Mouse (Mus musculus) naive thymus-derived CD4-positive, alpha-beta T cell, adult 5 months (primary cell): Measurements from ENCODE around the gene Ermap. TPM values are rescaled to one million over a fixed set of nuclear protein-coding genes. Genes with fewer than 3 reads are reported as not detected.

ENCODE experiments used
- polyA plus RNA-seq: library from polyadenylated mRNA; unstranded; fragments of 100-300 nt; shearing (Covaris generic); gene quantifications from one replicate; pipeline ENCODE4 v1.2.1, GENCODE M21; 2017

Gene Ermap
- 0.42 TPM for polyA plus RNA-seq

DNA sequence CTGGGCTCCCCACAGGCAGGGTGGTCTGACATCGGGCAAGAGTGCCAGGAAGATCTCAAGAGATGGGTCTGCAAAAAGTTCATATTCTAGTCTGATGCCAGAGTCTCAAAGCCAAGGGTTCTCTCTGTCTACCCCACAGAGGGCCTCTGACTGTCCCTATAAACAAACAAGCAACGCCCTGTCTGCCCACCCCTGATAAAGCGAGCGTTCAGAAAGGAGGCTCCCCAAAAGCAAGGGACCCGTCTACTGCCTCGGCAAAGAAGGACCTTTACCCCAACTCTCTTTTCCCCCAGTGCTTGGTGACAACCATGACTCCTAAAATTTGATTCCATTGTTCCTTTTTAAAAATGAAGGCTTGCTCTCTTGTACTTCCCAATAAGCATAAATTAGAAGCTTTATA is at the start of gene Ermap:
Gene Ermap (minus strand): TSS at position 148 of the 400 bp plus-strand sequence.

DNA sequence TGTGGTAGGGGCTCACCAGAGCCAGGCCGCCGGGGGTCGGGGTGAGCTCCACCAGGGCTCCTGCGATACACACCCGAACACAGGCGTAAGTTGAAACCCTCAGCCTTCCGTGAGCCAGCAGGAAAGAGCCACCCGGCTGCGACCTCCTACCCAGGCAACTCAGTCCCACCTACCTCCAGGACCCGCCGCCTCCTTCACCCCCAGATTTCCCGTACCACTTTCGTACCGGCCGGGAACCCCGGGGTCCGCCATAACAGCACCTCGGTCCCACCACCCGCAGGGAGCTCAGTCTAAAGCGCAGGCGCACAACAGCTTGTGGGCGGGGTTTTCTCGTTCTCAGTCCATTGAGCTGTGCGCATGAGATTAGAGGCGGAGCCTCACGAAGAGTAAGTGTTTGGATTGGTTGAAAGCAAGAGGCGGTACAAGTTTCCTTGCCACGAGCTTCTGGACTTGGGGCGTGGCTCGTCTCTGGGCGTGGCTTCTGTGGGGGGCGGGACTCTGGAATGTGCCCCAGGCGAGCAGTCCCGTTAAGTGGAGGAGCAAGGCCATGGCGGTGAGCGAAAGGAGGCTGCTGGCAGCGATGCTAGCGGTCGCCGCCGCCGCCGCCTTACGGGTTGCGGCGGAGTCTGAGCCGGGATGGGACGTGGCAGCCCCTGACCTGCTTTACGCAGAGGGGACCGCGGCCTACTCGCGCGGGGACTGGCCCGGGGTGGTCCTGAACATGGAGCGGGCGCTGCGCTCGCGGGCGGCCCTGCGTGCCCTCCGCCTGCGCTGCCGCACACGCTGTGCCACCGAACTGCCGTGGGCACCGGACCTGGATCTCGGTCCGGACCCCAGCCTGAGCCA is 42.8 kb upstream of the Ermap start, which contains the start of the genes AU022252 and P3h1:
Gene AU022252 (minus strand): TSS at position 303 of the 846 bp plus-strand sequence.
Gene P3h1 (plus strand): TSS at position 506 of the 846 bp plus-strand sequence.

DNA sequence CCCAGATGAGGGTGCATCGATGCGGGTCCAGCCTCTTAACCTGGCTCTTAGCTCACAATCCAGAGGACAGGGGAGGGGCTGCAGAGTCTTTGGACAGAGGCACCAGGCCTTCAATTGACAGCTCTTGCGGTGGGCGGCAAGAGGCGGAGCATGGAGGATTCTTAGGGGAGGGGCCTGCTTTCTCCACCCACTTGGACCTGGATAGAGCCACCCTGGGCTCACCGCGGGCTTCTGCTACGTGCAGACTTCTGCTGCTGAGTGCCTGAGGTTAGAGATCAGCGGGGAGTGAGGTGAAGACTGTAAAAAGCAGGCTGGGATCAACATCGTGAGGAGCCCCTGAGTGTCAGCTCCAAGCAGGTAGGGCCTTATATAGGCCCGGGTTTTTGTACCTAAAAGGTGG is 28.4 kb upstream of the Ermap start, which contains the start of gene Tmem269:
Gene Tmem269 (minus strand): TSS at position 49 of the 400 bp plus-strand sequence.

DNA sequence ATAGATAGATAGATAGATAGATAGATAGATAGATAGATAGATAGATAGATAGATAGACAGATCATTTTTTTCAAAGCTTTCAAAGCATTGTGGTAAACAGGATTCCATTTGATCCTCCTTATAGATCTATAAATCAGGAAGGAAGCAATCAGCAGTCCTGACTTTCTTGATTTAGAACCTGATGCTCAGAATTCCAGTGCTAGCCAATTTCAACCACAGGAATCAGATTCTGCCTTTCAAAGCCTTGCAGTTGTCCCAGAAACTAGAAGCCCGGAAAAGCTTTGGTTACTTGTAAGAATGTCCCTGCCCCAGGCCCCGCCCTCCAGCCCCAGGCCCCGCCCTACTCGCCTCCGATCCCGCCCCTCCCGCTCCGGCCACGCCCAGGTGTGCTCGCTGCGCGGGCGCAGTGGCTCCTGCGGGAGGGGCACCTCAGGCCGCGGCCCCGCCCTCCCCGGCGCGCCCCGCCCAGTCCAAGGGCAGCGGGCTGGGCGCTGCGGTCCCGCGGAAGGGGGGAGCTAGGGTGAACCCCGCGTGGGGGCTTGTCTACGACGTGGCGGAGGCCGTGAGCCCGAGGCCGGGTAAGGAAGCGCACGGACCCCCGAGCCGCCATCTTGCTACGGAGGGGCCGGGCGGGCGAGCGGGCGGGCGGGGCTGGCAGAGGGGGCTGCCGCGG is 5.2 kb upstream of the Ermap start, which contains the start of gene Svbp:
Gene Svbp (plus strand): TSS at position 398 of the 673 bp plus-strand sequence.

DNA sequence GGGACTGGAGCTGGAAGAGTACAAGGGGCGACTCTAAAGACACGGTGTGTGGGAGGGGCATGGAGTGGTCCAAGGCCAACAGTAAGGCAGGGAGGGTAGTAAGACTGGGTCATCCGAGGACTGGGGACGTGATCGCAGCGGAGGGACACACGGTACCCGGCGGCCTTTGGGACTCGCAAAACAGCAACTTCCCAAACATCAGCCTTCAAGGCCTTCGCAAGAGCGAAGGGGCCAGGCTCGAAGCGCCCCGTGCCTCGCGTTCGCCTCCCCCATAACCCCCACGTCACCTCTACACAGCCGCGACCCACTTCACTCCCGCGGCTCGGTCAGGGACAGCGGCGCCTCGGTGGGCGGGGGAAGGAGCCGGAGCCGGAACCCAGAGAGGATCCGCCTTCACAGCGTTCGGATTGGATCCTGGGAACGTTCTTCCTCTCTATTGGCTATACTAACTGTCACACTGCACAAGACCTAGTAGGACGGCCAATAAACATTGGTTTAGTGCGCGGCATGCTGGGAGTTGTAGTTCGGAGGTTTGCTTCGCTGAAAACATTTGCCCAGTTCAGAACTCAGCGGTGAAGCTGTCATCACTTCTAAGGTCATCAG is 15.9 kb downstream of the Ermap start, which contains the start of gene Zfp691:
Gene Zfp691 (minus strand): TSS at position 345 of the 603 bp plus-strand sequence.

Other genes with a start within 250 kb of the Ermap start
- not detected for gene Lao1, start 228.4 kb downstream of the Ermap start, polyA plus RNA-seq
- 70.4 TPM for gene Slc2a1, start 81.3 kb downstream of the Ermap start, polyA plus RNA-seq
- 0.82 TPM for gene Zfp691, start 15.8 kb downstream of the Ermap start, polyA plus RNA-seq
- gene Svbp, start 5.3 kb upstream of the Ermap start, polyA plus RNA-seq = 30.6 TPM
- gene Tmem269, start 28.2 kb upstream of the Ermap start, polyA plus RNA-seq = 0.35 TPM
- gene AU022252, start 42.7 kb upstream of the Ermap start, polyA plus RNA-seq = 7.5 TPM
- gene P3h1, start 42.9 kb upstream of the Ermap start, polyA plus RNA-seq = 4.6 TPM
- not detected for gene Cldn19, start 65.4 kb upstream of the Ermap start, polyA plus RNA-seq
- gene Ybx1, start 104.6 kb upstream of the Ermap start, polyA plus RNA-seq = 472 TPM
- gene Ppih, start 130.5 kb upstream of the Ermap start, polyA plus RNA-seq = 24.0 TPM
- 13.0 TPM for gene Ccdc30, start 225.5 kb upstream of the Ermap start, polyA plus RNA-seq
- 17.4 TPM for gene Ppcs, start 232.4 kb upstream of the Ermap start, polyA plus RNA-seq
- gene Zmynd12, start 232.8 kb upstream of the Ermap start, polyA plus RNA-seq = not detected